Mouse (Mus musculus): ENCODE measurements around the gene Wnt2. TPM values are rescaled to one million over a fixed set of nuclear protein-coding genes. Genes with fewer than 3 reads are reported as not detected.

Wnt2 gene
- polyA plus RNA-seq, 1 experiment from 2014 or later, result 2.9 TPM

- Histone ChIP-seq H3K9ac (ENCODE audit: low read length) (peak overlapping the region; percentile 63), H3K4me1 (ENCODE audit: control insufficient read depth, insufficient read depth, low read length) (peaks cover 13% of the 10 kb centered on the region), H3K27me3 (ENCODE audit: control insufficient read depth, insufficient read depth, low read length) (peaks cover 33% of the 10 kb centered on the region), H3K4me3 (replicated peaks; ENCODE audit: low read length) (peak overlapping the region; percentile 53), H3K9me3 (replicated peaks; ENCODE audit: control insufficient read depth, low read length) (no peaks in the 10 kb centered on the region), H3K36me3 (ENCODE audit: control insufficient read depth, insufficient read depth, low read length) (no peaks in the 10 kb centered on the region), H3K4me2 (ENCODE audit: low read depth, low read length) (peak overlapping the region; percentile 91), H3K27ac (ENCODE audit: low read length) (no peak overlapping the region)
- peak; percentile 77 for ATAC-seq (ENCODE audit: insufficient read depth, low FRiP score)
- 1% methylated on average over 29 of the region's 29 CpGs for WGBS
Measured at GRCm38 (mm10) chr6:18031509-18032010, 1.2 kb upstream of the Wnt2 start.

- Histone ChIP-seq H3K4me1 (ENCODE audit: control insufficient read depth, insufficient read depth, low read length) (peaks cover 13% of the 10 kb centered on the region), H3K36me3 (ENCODE audit: control insufficient read depth, insufficient read depth, low read length) (no peaks in the 10 kb centered on the region), H3K4me2 (ENCODE audit: low read depth, low read length) (peak overlapping the region; percentile 91), H3K27ac (ENCODE audit: low read length) (no peak overlapping the region), H3K9me3 (replicated peaks; ENCODE audit: control insufficient read depth, low read length) (no peaks in the 10 kb centered on the region), H3K4me3 (replicated peaks; ENCODE audit: low read length) (peak overlapping the region; percentile 55), H3K27me3 (ENCODE audit: control insufficient read depth, insufficient read depth, low read length) (peaks cover 33% of the 10 kb centered on the region), H3K9ac (ENCODE audit: low read length) (peak overlapping the region; percentile 63)
- peak; percentile 22; the same call in 1 of the 2 replicates for ATAC-seq (ENCODE audit: insufficient read depth, low FRiP score)
- 16% methylated on average over 12 of the region's 12 CpGs for WGBS
Measured at GRCm38 (mm10) chr6:18030868-18031508, 603 bp upstream of the Wnt2 start.

- H3K27me3 ChIP-seq (ENCODE audit: control insufficient read depth, insufficient read depth, low read length), result peaks cover 6% of the 10 kb centered on the region
- no peak overlapping the region for H3K9ac ChIP-seq (ENCODE audit: low read length)
- no peaks in the 10 kb centered on the region for H3K4me1 ChIP-seq (ENCODE audit: control insufficient read depth, insufficient read depth, low read length)
- no peaks in the 10 kb centered on the region for H3K36me3 ChIP-seq (ENCODE audit: control insufficient read depth, insufficient read depth, low read length)
- H3K27ac ChIP-seq (ENCODE audit: low read length), result no peak overlapping the region
- no peak for ATAC-seq (ENCODE audit: insufficient read depth, low FRiP score)
- no peak overlapping the region for H3K4me2 ChIP-seq (ENCODE audit: low read depth, low read length)
- no peaks in the 10 kb centered on the region for H3K9me3 ChIP-seq (replicated peaks; ENCODE audit: control insufficient read depth, low read length)
- no peak overlapping the region for H3K4me3 ChIP-seq (replicated peaks; ENCODE audit: low read length)
- 84% methylated on average over 8 of the region's 8 CpGs for WGBS
Measured at GRCm38 (mm10) chr6:18024133-18024794, 6.1 kb downstream of the Wnt2 start.

GRCm38 (mm10) chr6:18013346-18013745, 17.0 kb downstream of the Wnt2 start:
- no peak for ATAC-seq (ENCODE audit: insufficient read depth, low FRiP score)
- Histone ChIP-seq H3K27me3 (ENCODE audit: control insufficient read depth, insufficient read depth, low read length) (no peaks in the 10 kb centered on the region), H3K4me2 (ENCODE audit: low read depth, low read length) (no peak overlapping the region)

GRCm38 (mm10) chr6:18007356-18007755, 23.0 kb downstream of the Wnt2 start:
- Histone ChIP-seq H3K4me1 (ENCODE audit: control insufficient read depth, insufficient read depth, low read length) (peaks cover 6% of the 10 kb centered on the region; the same call in 1 of the 2 replicates), H3K4me3 (replicated peaks; ENCODE audit: low read length) (no peak overlapping the region), H3K9me3 (replicated peaks; ENCODE audit: control insufficient read depth, low read length) (no peaks in the 10 kb centered on the region), H3K27ac (ENCODE audit: low read length) (no peak overlapping the region), H3K27me3 (ENCODE audit: control insufficient read depth, insufficient read depth, low read length) (no peaks in the 10 kb centered on the region), H3K4me2 (ENCODE audit: low read depth, low read length) (no peak overlapping the region), H3K9ac (ENCODE audit: low read length) (no peak overlapping the region), H3K36me3 (ENCODE audit: control insufficient read depth, insufficient read depth, low read length) (no peaks in the 10 kb centered on the region)
- ATAC-seq (ENCODE audit: insufficient read depth, low FRiP score), result no peak
- 56% methylated on average over 3 of the region's 3 CpGs for WGBS

More at GRCm38 (mm10) chr6:18013346-18013745, 17.0 kb downstream of the Wnt2 start:
- WGBS, result 71% methylated on average over 7 of the region's 7 CpGs
- H3K9me3 ChIP-seq (replicated peaks; ENCODE audit: control insufficient read depth, low read length), result no peaks in the 10 kb centered on the region
- H3K27ac ChIP-seq (ENCODE audit: low read length), result no peak overlapping the region
- H3K4me3 ChIP-seq (replicated peaks; ENCODE audit: low read length), result no peak overlapping the region
- no peaks in the 10 kb centered on the region for H3K4me1 ChIP-seq (ENCODE audit: control insufficient read depth, insufficient read depth, low read length)
- H3K36me3 ChIP-seq (ENCODE audit: control insufficient read depth, insufficient read depth, low read length), result no peaks in the 10 kb centered on the region
- no peak overlapping the region for H3K9ac ChIP-seq (ENCODE audit: low read length)

- Histone ChIP-seq H3K4me1 (ENCODE audit: control insufficient read depth, insufficient read depth, low read length) (no peaks in the 10 kb centered on the region), H3K9me3 (replicated peaks; ENCODE audit: control insufficient read depth, low read length) (no peaks in the 10 kb centered on the region), H3K36me3 (ENCODE audit: control insufficient read depth, insufficient read depth, low read length) (no peaks in the 10 kb centered on the region), H3K4me3 (replicated peaks; ENCODE audit: low read length) (no peak overlapping the region), H3K27me3 (ENCODE audit: control insufficient read depth, insufficient read depth, low read length) (no peaks in the 10 kb centered on the region), H3K9ac (ENCODE audit: low read length) (no peak overlapping the region), H3K27ac (ENCODE audit: low read length) (no peak overlapping the region), H3K4me2 (ENCODE audit: low read depth, low read length) (no peak overlapping the region)
- ATAC-seq (ENCODE audit: insufficient read depth, low FRiP score), result no peak
- WGBS, result 88% methylated on average over 6 of the region's 6 CpGs
Measured at GRCm38 (mm10) chr6:18002065-18002464, 28.3 kb downstream of the Wnt2 start.

- Histone ChIP-seq H3K4me3 (replicated peaks; ENCODE audit: low read length) (no peak overlapping the region), H3K36me3 (ENCODE audit: control insufficient read depth, insufficient read depth, low read length) (no peaks in the 10 kb centered on the region), H3K27me3 (ENCODE audit: control insufficient read depth, insufficient read depth, low read length) (no peaks in the 10 kb centered on the region), H3K4me1 (ENCODE audit: control insufficient read depth, insufficient read depth, low read length) (no peaks in the 10 kb centered on the region), H3K9me3 (replicated peaks; ENCODE audit: control insufficient read depth, low read length) (no peaks in the 10 kb centered on the region), H3K9ac (ENCODE audit: low read length) (no peak overlapping the region), H3K4me2 (ENCODE audit: low read depth, low read length) (no peak overlapping the region), H3K27ac (ENCODE audit: low read length) (no peak overlapping the region)
- WGBS, result 50% methylated on average over 4 of the region's 4 CpGs
- no peak for ATAC-seq (ENCODE audit: insufficient read depth, low FRiP score)
Measured at GRCm38 (mm10) chr6:17998497-17998896, 31.9 kb downstream of the Wnt2 start.

- no peak overlapping the region for H3K9ac ChIP-seq (ENCODE audit: low read length)
- no peak overlapping the region for H3K4me2 ChIP-seq (ENCODE audit: low read depth, low read length)
- ATAC-seq (ENCODE audit: insufficient read depth, low FRiP score), result no peak
- no peaks in the 10 kb centered on the region for H3K36me3 ChIP-seq (ENCODE audit: control insufficient read depth, insufficient read depth, low read length)
- no peaks in the 10 kb centered on the region for H3K27me3 ChIP-seq (ENCODE audit: control insufficient read depth, insufficient read depth, low read length)
- 81% methylated on average over 6 of the region's 6 CpGs for WGBS
- H3K4me1 ChIP-seq (ENCODE audit: control insufficient read depth, insufficient read depth, low read length), result no peaks in the 10 kb centered on the region
- H3K9me3 ChIP-seq (replicated peaks; ENCODE audit: control insufficient read depth, low read length), result no peaks in the 10 kb centered on the region
- no peak overlapping the region for H3K27ac ChIP-seq (ENCODE audit: low read length)
- no peak overlapping the region for H3K4me3 ChIP-seq (replicated peaks; ENCODE audit: low read length)
Measured at GRCm38 (mm10) chr6:17994956-17995790, 35.2 kb downstream of the Wnt2 start.

- H3K27me3 ChIP-seq (ENCODE audit: control insufficient read depth, insufficient read depth, low read length), result no peaks in the 10 kb centered on the region
- 55% methylated on average over 7 of the region's 7 CpGs for WGBS
- H3K9me3 ChIP-seq (replicated peaks; ENCODE audit: control insufficient read depth, low read length), result no peaks in the 10 kb centered on the region
- H3K9ac ChIP-seq (ENCODE audit: low read length), result no peak overlapping the region
- H3K27ac ChIP-seq (ENCODE audit: low read length), result no peak overlapping the region
- no peak overlapping the region for H3K4me2 ChIP-seq (ENCODE audit: low read depth, low read length)
- no peak for ATAC-seq (ENCODE audit: insufficient read depth, low FRiP score)
- H3K4me1 ChIP-seq (ENCODE audit: control insufficient read depth, insufficient read depth, low read length), result no peaks in the 10 kb centered on the region
- H3K36me3 ChIP-seq (ENCODE audit: control insufficient read depth, insufficient read depth, low read length), result no peaks in the 10 kb centered on the region
- no peak overlapping the region for H3K4me3 ChIP-seq (replicated peaks; ENCODE audit: low read length)
Measured at GRCm38 (mm10) chr6:17991625-17992024, 38.8 kb downstream of the Wnt2 start.
